Mouse (Mus musculus): Measurements from ENCODE around the gene Mrps26. TPM values are rescaled to one million over a fixed set of nuclear protein-coding genes. Genes with fewer than 3 reads are reported as not detected.
"Not testable (repeated sequence)": the region's sequence is repeated elsewhere in the genome, so short reads cannot be mapped to it uniquely, and the experiment has no call there.

The Mrps26 gene
- polyA plus RNA-seq, 1 experiment from 2014 or later = 74.0 TPM

GRCm38 (mm10) chr2:130540266-130540665, 23.3 kb upstream of the Mrps26 start:
- Histone ChIP-seq H3K9me3 (no peaks in the 10 kb centered on the region), H3K27ac (replicated peaks) (no peak overlapping the region), H3K36me3 (peaks cover 77% of the 10 kb centered on the region), H3K9ac (replicated peaks) (no peak overlapping the region), H3K4me2 (replicated peaks) (no peak overlapping the region), H3K27me3 (no peaks in the 10 kb centered on the region), H3K4me3 (no peak overlapping the region), H3K4me1 (no peaks in the 10 kb centered on the region)
- no peak for ATAC-seq (ENCODE audit: low FRiP score, low read depth)
- 90% methylated on average over 9 of the region's 9 CpGs for WGBS

GRCm38 (mm10) chr2:130546957-130547356, 16.6 kb upstream of the Mrps26 start:
- no peaks in the 10 kb centered on the region for H3K4me1 ChIP-seq
- H3K27me3 ChIP-seq = no peaks in the 10 kb centered on the region
- H3K9me3 ChIP-seq = no peaks in the 10 kb centered on the region
- H3K4me3 ChIP-seq = no peak overlapping the region
- WGBS = 95% methylated on average over 8 of the region's 8 CpGs
- H3K27ac ChIP-seq (replicated peaks) = no peak overlapping the region
- H3K4me2 ChIP-seq (replicated peaks) = no peak overlapping the region
- H3K9ac ChIP-seq (replicated peaks) = no peak overlapping the region
- ATAC-seq (ENCODE audit: low FRiP score, low read depth) = no peak
- peaks cover 87% of the 10 kb centered on the region for H3K36me3 ChIP-seq

- H3K4me3 ChIP-seq = no peak overlapping the region
- H3K9ac ChIP-seq (replicated peaks) = no peak overlapping the region
- peaks cover 68% of the 10 kb centered on the region for H3K36me3 ChIP-seq
- H3K27ac ChIP-seq (replicated peaks) = no peak overlapping the region
- no peaks in the 10 kb centered on the region for H3K27me3 ChIP-seq
- no peak overlapping the region for H3K4me2 ChIP-seq (replicated peaks)
- 95% methylated on average over 7 of the region's 7 CpGs for WGBS
- no peak for ATAC-seq (ENCODE audit: low FRiP score, low read depth)
- no peaks in the 10 kb centered on the region for H3K4me1 ChIP-seq
- no peaks in the 10 kb centered on the region for H3K9me3 ChIP-seq
Measured at GRCm38 (mm10) chr2:130554841-130555240, 8.7 kb upstream of the Mrps26 start.

GRCm38 (mm10) chr2:130556292-130556691, 7.2 kb upstream of the Mrps26 start:
- H3K36me3 ChIP-seq = peaks cover 64% of the 10 kb centered on the region
- WGBS = 84% methylated on average over 1 of the region's 1 CpGs

GRCm38 (mm10) chr2:130557462-130557861, 6.1 kb upstream of the Mrps26 start:
- Histone ChIP-seq H3K9me3 (no peaks in the 10 kb centered on the region), H3K4me1 (0 out of 2 replicates have a peak, but pooled peaks cover under 1% of the 10 kb centered on the region), H3K4me2 (replicated peaks) (no peak overlapping the region), H3K9ac (replicated peaks) (no peak overlapping the region), H3K27ac (replicated peaks) (no peak overlapping the region), H3K4me3 (no peak overlapping the region), H3K27me3 (no peaks in the 10 kb centered on the region), H3K36me3 (peaks cover 53% of the 10 kb centered on the region)
- no peak for ATAC-seq (ENCODE audit: low FRiP score, low read depth)
- WGBS = 91% methylated on average over 2 of the region's 2 CpGs

More at GRCm38 (mm10) chr2:130556292-130556691, 7.2 kb upstream of the Mrps26 start:
- H3K4me2 ChIP-seq (replicated peaks) = no peak overlapping the region
- no peak for ATAC-seq (ENCODE audit: low FRiP score, low read depth)
- H3K4me3 ChIP-seq = no peak overlapping the region
- H3K9me3 ChIP-seq = no peaks in the 10 kb centered on the region
- no peak overlapping the region for H3K9ac ChIP-seq (replicated peaks)
- H3K27ac ChIP-seq (replicated peaks) = no peak overlapping the region
- no peaks in the 10 kb centered on the region for H3K4me1 ChIP-seq
- H3K27me3 ChIP-seq = no peaks in the 10 kb centered on the region

GRCm38 (mm10) chr2:130558015-130558414, 5.5 kb upstream of the Mrps26 start:
- H3K36me3 ChIP-seq = peaks cover 48% of the 10 kb centered on the region
- H3K4me2 ChIP-seq (replicated peaks) = no peak overlapping the region
- no peak for ATAC-seq (ENCODE audit: low FRiP score, low read depth)
- WGBS = 59% methylated on average over 2 of the region's 2 CpGs
- H3K4me3 ChIP-seq = no peak overlapping the region
- H3K27ac ChIP-seq (replicated peaks) = no peak overlapping the region
- no peak overlapping the region for H3K9ac ChIP-seq (replicated peaks)
- no peaks in the 10 kb centered on the region for H3K27me3 ChIP-seq
- no peaks in the 10 kb centered on the region for H3K9me3 ChIP-seq
- H3K4me1 ChIP-seq = peaks cover 6% of the 10 kb centered on the region

- 0% methylated on average over 11 of the region's 23 CpGs for WGBS
Measured at GRCm38 (mm10) chr2:130564063-130564462, 521 bp downstream of the Mrps26 start.

GRCm38 (mm10) chr2:130564983-130565382, 1.4 kb downstream of the Mrps26 start:
- peak overlapping the region; percentile 75; the same call in 1 of the 2 replicates for H3K4me2 ChIP-seq (replicated peaks)
- no peaks in the 10 kb centered on the region for H3K27me3 ChIP-seq
- ATAC-seq (ENCODE audit: low FRiP score, low read depth) = no peak
- H3K36me3 ChIP-seq = peaks cover 19% of the 10 kb centered on the region
- peak overlapping the region; percentile 92 for H3K9ac ChIP-seq (replicated peaks)
- WGBS = 81% methylated on average over 8 of the region's 8 CpGs
- peak overlapping the region; percentile 79 for H3K4me3 ChIP-seq
- peaks cover 17% of the 10 kb centered on the region for H3K4me1 ChIP-seq
- H3K27ac ChIP-seq (replicated peaks) = no peak overlapping the region
- H3K9me3 ChIP-seq = no peaks in the 10 kb centered on the region

More at GRCm38 (mm10) chr2:130564063-130564462, 521 bp downstream of the Mrps26 start:
- ATAC-seq (ENCODE audit: low FRiP score, low read depth) = peak; percentile 5; the same call in 1 of the 2 replicates
- no peaks in the 10 kb centered on the region for H3K9me3 ChIP-seq
- H3K4me3 ChIP-seq = peak overlapping the region; percentile 79
- no peaks in the 10 kb centered on the region for H3K27me3 ChIP-seq
- H3K27ac ChIP-seq (replicated peaks) = 0 out of 2 replicates have a peak overlapping the region, but pooled peaks have one; percentile 20
- peak overlapping the region; percentile 92 for H3K9ac ChIP-seq (replicated peaks)
- peak overlapping the region; percentile 75 for H3K4me2 ChIP-seq (replicated peaks)
- peaks cover 17% of the 10 kb centered on the region for H3K4me1 ChIP-seq
- peaks cover 19% of the 10 kb centered on the region for H3K36me3 ChIP-seq

GRCm38 (mm10) chr2:130568921-130569320, 5.4 kb downstream of the Mrps26 start:
- H3K4me3 ChIP-seq = no peak overlapping the region
- H3K4me2 ChIP-seq (replicated peaks) = no peak overlapping the region
- H3K36me3 ChIP-seq = peaks cover 19% of the 10 kb centered on the region
- ATAC-seq (ENCODE audit: low FRiP score, low read depth) = no peak
- peaks cover 14% of the 10 kb centered on the region for H3K27me3 ChIP-seq
- no peaks in the 10 kb centered on the region for H3K9me3 ChIP-seq
- H3K4me1 ChIP-seq = peaks cover 10% of the 10 kb centered on the region
- H3K27ac ChIP-seq (replicated peaks) = no peak overlapping the region
- WGBS = 86% methylated on average over 4 of the region's 4 CpGs
- no peak overlapping the region for H3K9ac ChIP-seq (replicated peaks)

GRCm38 (mm10) chr2:130569926-130570325, 6.4 kb downstream of the Mrps26 start:
- Histone ChIP-seq H3K9ac (replicated peaks) (no peak overlapping the region), H3K9me3 (no peaks in the 10 kb centered on the region), H3K27ac (replicated peaks) (no peak overlapping the region), H3K4me3 (no peak overlapping the region), H3K36me3 (peaks cover 19% of the 10 kb centered on the region), H3K4me2 (replicated peaks) (no peak overlapping the region), H3K4me1 (peaks cover 2% of the 10 kb centered on the region), H3K27me3 (peaks cover 18% of the 10 kb centered on the region)
- ATAC-seq (ENCODE audit: low FRiP score, low read depth) = no peak

- Histone ChIP-seq H3K9ac (replicated peaks) (no peak overlapping the region), H3K27ac (replicated peaks) (no peak overlapping the region), H3K9me3 (no peaks in the 10 kb centered on the region), H3K27me3 (peaks cover 68% of the 10 kb centered on the region), H3K36me3 (no peaks in the 10 kb centered on the region), H3K4me1 (peaks cover 15% of the 10 kb centered on the region), H3K4me2 (replicated peaks) (no peak overlapping the region), H3K4me3 (no peak overlapping the region)
- ATAC-seq (ENCODE audit: low FRiP score, low read depth) = no peak
- 76% methylated on average over 5 of the region's 5 CpGs for WGBS
Measured at GRCm38 (mm10) chr2:130574960-130575359, 11.4 kb downstream of the Mrps26 start.

- no peak within 1 kb of the TSS for H3K27ac ChIP-seq (replicated peaks)
- peak within 1 kb of the TSS; percentile 29 for H3K4me3 ChIP-seq
- peaks cover 22% of the 10 kb centered on the region for H3K4me1 ChIP-seq
- no peak within 1 kb of the TSS for H3K9ac ChIP-seq (replicated peaks)
- WGBS = 43% methylated on average over 9 of the region's 9 CpGs
- no peaks in the 10 kb centered on the region for H3K36me3 ChIP-seq
- H3K9me3 ChIP-seq = no peaks in the 10 kb centered on the region
- H3K4me2 ChIP-seq (replicated peaks) = peak within 1 kb of the TSS; percentile 45
- peaks cover 77% of the 10 kb centered on the region for H3K27me3 ChIP-seq
- no peak for ATAC-seq (ENCODE audit: low FRiP score, low read depth)
Measured at GRCm38 (mm10) chr2:130575873-130576272, 12.3 kb downstream of the Mrps26 start, which contains the start of gene Oxt. TSS of gene Oxt (plus strand) at chr2:130576173.

GRCm38 (mm10) chr2:130576564-130576963, 13.0 kb downstream of the Mrps26 start:
- peak overlapping the region; percentile 29 for H3K4me3 ChIP-seq
- H3K4me1 ChIP-seq = peaks cover 25% of the 10 kb centered on the region
- H3K27me3 ChIP-seq = peaks cover 84% of the 10 kb centered on the region
- WGBS = 2% methylated on average over 32 of the region's 32 CpGs
- not testable (repeated sequence) for ATAC-seq (ENCODE audit: low FRiP score, low read depth); H3K9me3 ChIP-seq; H3K27ac ChIP-seq (replicated peaks); H3K9ac ChIP-seq (replicated peaks); H3K36me3 ChIP-seq
- peak overlapping the region; percentile 45 for H3K4me2 ChIP-seq (replicated peaks)
